Mouse (Mus musculus) liver, embryonic 14.5 days (tissue): Measurements from ENCODE around the gene Cst9.

ENCODE experiments used
- CTCF ChIP-seq: IDR thresholded peaks from 2 replicates; pipeline ENCODE4 v1.5.1; 2016; ENCODE audit warnings: antibody characterized with exemption, low read depth, control low read depth
- EP300 ChIP-seq: IDR thresholded peaks from 2 replicates; pipeline ENCODE4 v1.6.1; 2016; ENCODE audit warnings: antibody characterized with exemption, low read depth

DNA sequence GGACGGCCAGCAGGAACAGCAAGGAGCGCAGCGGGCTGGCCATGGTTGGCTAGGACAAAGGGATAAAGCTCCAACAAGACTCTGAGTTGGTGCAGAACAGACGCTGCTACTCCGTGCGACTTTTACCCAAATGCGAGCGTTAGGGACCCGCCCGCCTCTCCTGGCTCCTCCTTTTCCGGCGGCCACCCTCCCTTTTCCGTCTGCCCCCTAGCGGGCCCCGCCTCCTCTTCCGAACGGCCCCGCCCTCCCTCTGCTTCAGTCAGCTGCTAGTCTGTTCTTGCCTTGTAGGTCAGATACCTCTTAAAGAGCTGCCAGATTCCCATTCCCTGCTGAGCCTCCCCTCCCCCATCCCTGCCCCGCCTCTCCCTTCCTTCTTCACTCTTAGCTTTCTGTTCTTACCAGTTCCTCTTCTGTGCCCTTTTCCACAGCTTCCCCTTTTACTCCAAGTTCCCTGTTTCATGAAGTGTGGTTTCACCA lies 40.4 kb downstream of the Cst9 start, which contains the start of gene Cst3:
- TF ChIP-seq CTCF (peak; percentile 57), EP300 (no peak)
